Mouse (Mus musculus): Measurements from ENCODE around the gene Gstm2. TPM values are rescaled to one million over a fixed set of nuclear protein-coding genes. Genes with fewer than 3 reads are reported as not detected.
A peak's percentile ranks its signal among the peaks of the same experiment; 100 is the strongest.
"Not testable (repeated sequence)": the region's sequence is repeated elsewhere in the genome, so short reads cannot be mapped to it uniquely, and the experiment has no call there.

Gene Gstm2
- polyA plus RNA-seq, 1 experiment from 2014 or later = 6.2 TPM

- H3K4me3 ChIP-seq (replicated peaks; ENCODE audit: low read depth, low read length); H3K36me3 ChIP-seq (ENCODE audit: control insufficient read depth, insufficient read depth, low read length); H3K9me3 ChIP-seq (ENCODE audit: control insufficient read depth, low read length); ATAC-seq (ENCODE audit: low FRiP score, low TSS enrichment); H3K4me1 ChIP-seq (ENCODE audit: control insufficient read depth, insufficient read depth, low read length); H3K27ac ChIP-seq (replicated peaks; ENCODE audit: low read depth, low read length); H3K9ac ChIP-seq (replicated peaks; ENCODE audit: low read length); DNase-seq; H3K27me3 ChIP-seq (ENCODE audit: control insufficient read depth, insufficient read depth, low read length); H3K4me2 ChIP-seq (ENCODE audit: low read length): not testable (repeated sequence)
- WGBS = 87% methylated on average over 11 of the region's 11 CpGs
These were observed 34.2 kb upstream of the Gstm2 start for GRCm38 (mm10) chr3:108020351-108021022.

GRCm38 (mm10) chr3:108019226-108019625 lies 33.0 kb upstream of the Gstm2 start:
- not testable (repeated sequence) for ATAC-seq (ENCODE audit: low FRiP score, low TSS enrichment); H3K27ac ChIP-seq (replicated peaks; ENCODE audit: low read depth, low read length); DNase-seq; H3K36me3 ChIP-seq (ENCODE audit: control insufficient read depth, insufficient read depth, low read length); H3K9me3 ChIP-seq (ENCODE audit: control insufficient read depth, low read length); H3K9ac ChIP-seq (replicated peaks; ENCODE audit: low read length); H3K27me3 ChIP-seq (ENCODE audit: control insufficient read depth, insufficient read depth, low read length); H3K4me1 ChIP-seq (ENCODE audit: control insufficient read depth, insufficient read depth, low read length); H3K4me3 ChIP-seq (replicated peaks; ENCODE audit: low read depth, low read length); H3K4me2 ChIP-seq (ENCODE audit: low read length)
- WGBS = 69% methylated on average over 3 of the region's 3 CpGs

- Histone ChIP-seq H3K4me2 (ENCODE audit: low read length) (peak overlapping the region; percentile 80), H3K9ac (replicated peaks; ENCODE audit: low read length) (no peak overlapping the region), H3K27ac (replicated peaks; ENCODE audit: low read depth, low read length) (no peak overlapping the region), H3K9me3 (ENCODE audit: control insufficient read depth, low read length) (no peaks in the 10 kb centered on the region), H3K4me1 (ENCODE audit: control insufficient read depth, insufficient read depth, low read length) (peaks cover 6% of the 10 kb centered on the region; the same call in 1 of the 2 replicates), H3K4me3 (replicated peaks; ENCODE audit: low read depth, low read length) (peak overlapping the region; percentile 38), H3K36me3 (ENCODE audit: control insufficient read depth, insufficient read depth, low read length) (no peaks in the 10 kb centered on the region), H3K27me3 (ENCODE audit: control insufficient read depth, insufficient read depth, low read length) (no peaks in the 10 kb centered on the region)
- WGBS = 31% methylated on average over 14 of the region's 14 CpGs
- DNase-seq (no peak), ATAC-seq (ENCODE audit: low FRiP score, low TSS enrichment) (peak; percentile 7; the same call in 1 of the 2 replicates)
These were observed 32.1 kb upstream of the Gstm2 start for GRCm38 (mm10) chr3:108018190-108018820.

- peak; percentile 93 for DNase-seq
- H3K36me3 ChIP-seq (ENCODE audit: control insufficient read depth, insufficient read depth, low read length) = no peaks in the 10 kb centered on the region
- H3K9me3 ChIP-seq (ENCODE audit: control insufficient read depth, low read length) = no peaks in the 10 kb centered on the region
- WGBS = under 1% methylated on average over 31 of the region's 31 CpGs
- H3K27ac ChIP-seq (replicated peaks; ENCODE audit: low read depth, low read length) = peak within 1 kb of the TSS; percentile 49
- H3K4me2 ChIP-seq (ENCODE audit: low read length) = peak within 1 kb of the TSS; percentile 80
- ATAC-seq (ENCODE audit: low FRiP score, low TSS enrichment) = peak; percentile 90
- peak within 1 kb of the TSS; percentile 38 for H3K4me3 ChIP-seq (replicated peaks; ENCODE audit: low read depth, low read length)
- no peaks in the 10 kb centered on the region for H3K27me3 ChIP-seq (ENCODE audit: control insufficient read depth, insufficient read depth, low read length)
- peak within 1 kb of the TSS; percentile 45; the same call in 1 of the 2 replicates for H3K9ac ChIP-seq (replicated peaks; ENCODE audit: low read length)
- H3K4me1 ChIP-seq (ENCODE audit: control insufficient read depth, insufficient read depth, low read length) = peaks cover 6% of the 10 kb centered on the region; the same call in 1 of the 2 replicates
These were observed 31.4 kb upstream of the Gstm2 start, which contains the start of gene Gstm1 for GRCm38 (mm10) chr3:108017473-108018189. TSS of gene Gstm1 (minus strand) at chr3:108017973.

GRCm38 (mm10) chr3:108016468-108016867 lies 30.2 kb upstream of the Gstm2 start:
- not testable (repeated sequence) for H3K4me3 ChIP-seq (replicated peaks; ENCODE audit: low read depth, low read length); H3K9ac ChIP-seq (replicated peaks; ENCODE audit: low read length); H3K27me3 ChIP-seq (ENCODE audit: control insufficient read depth, insufficient read depth, low read length); ATAC-seq (ENCODE audit: low FRiP score, low TSS enrichment); DNase-seq; H3K36me3 ChIP-seq (ENCODE audit: control insufficient read depth, insufficient read depth, low read length); H3K27ac ChIP-seq (replicated peaks; ENCODE audit: low read depth, low read length); H3K9me3 ChIP-seq (ENCODE audit: control insufficient read depth, low read length)
- Histone ChIP-seq H3K4me1 (ENCODE audit: control insufficient read depth, insufficient read depth, low read length) (peaks cover 11% of the 10 kb centered on the region; the same call in 1 of the 2 replicates), H3K4me2 (ENCODE audit: low read length) (peak overlapping the region; percentile 80)
- WGBS = 87% methylated on average over 5 of the region's 5 CpGs

GRCm38 (mm10) chr3:108014974-108015346 lies 28.7 kb upstream of the Gstm2 start:
- no peak overlapping the region for H3K27ac ChIP-seq (replicated peaks; ENCODE audit: low read depth, low read length)
- DNase-seq (no peak), ATAC-seq (ENCODE audit: low FRiP score, low TSS enrichment) (no peak)
- 90% methylated on average over 2 of the region's 2 CpGs for WGBS
- H3K4me3 ChIP-seq (replicated peaks; ENCODE audit: low read depth, low read length) = no peak overlapping the region
- no peaks in the 10 kb centered on the region for H3K9me3 ChIP-seq (ENCODE audit: control insufficient read depth, low read length)
- H3K4me1 ChIP-seq (ENCODE audit: control insufficient read depth, insufficient read depth, low read length) = peaks cover 14% of the 10 kb centered on the region; the same call in 1 of the 2 replicates
- H3K36me3 ChIP-seq (ENCODE audit: control insufficient read depth, insufficient read depth, low read length) = no peaks in the 10 kb centered on the region
- H3K9ac ChIP-seq (replicated peaks; ENCODE audit: low read length) = no peak overlapping the region
- no peaks in the 10 kb centered on the region for H3K27me3 ChIP-seq (ENCODE audit: control insufficient read depth, insufficient read depth, low read length)
- no peak overlapping the region for H3K4me2 ChIP-seq (ENCODE audit: low read length)

- Histone ChIP-seq H3K36me3 (ENCODE audit: control insufficient read depth, insufficient read depth, low read length) (no peaks in the 10 kb centered on the region), H3K27me3 (ENCODE audit: control insufficient read depth, insufficient read depth, low read length) (no peaks in the 10 kb centered on the region), H3K4me1 (ENCODE audit: control insufficient read depth, insufficient read depth, low read length) (peaks cover 14% of the 10 kb centered on the region; the same call in 1 of the 2 replicates), H3K9me3 (ENCODE audit: control insufficient read depth, low read length) (no peaks in the 10 kb centered on the region), H3K27ac (replicated peaks; ENCODE audit: low read depth, low read length) (no peak overlapping the region), H3K4me2 (ENCODE audit: low read length) (no peak overlapping the region), H3K4me3 (replicated peaks; ENCODE audit: low read depth, low read length) (no peak overlapping the region), H3K9ac (replicated peaks; ENCODE audit: low read length) (no peak overlapping the region)
- 90% methylated on average over 8 of the region's 8 CpGs for WGBS
- DNase-seq (no peak), ATAC-seq (ENCODE audit: low FRiP score, low TSS enrichment) (no peak)
These were observed 28.1 kb upstream of the Gstm2 start for GRCm38 (mm10) chr3:108014098-108014973.

- no peak overlapping the region for H3K9ac ChIP-seq (replicated peaks; ENCODE audit: low read length)
- WGBS = 82% methylated on average over 4 of the region's 4 CpGs
- H3K9me3 ChIP-seq (ENCODE audit: control insufficient read depth, low read length) = no peaks in the 10 kb centered on the region
- peak; percentile 20 for DNase-seq
- H3K36me3 ChIP-seq (ENCODE audit: control insufficient read depth, insufficient read depth, low read length) = no peaks in the 10 kb centered on the region
- H3K27ac ChIP-seq (replicated peaks; ENCODE audit: low read depth, low read length) = no peak overlapping the region
- no peak overlapping the region for H3K4me2 ChIP-seq (ENCODE audit: low read length)
- no peak overlapping the region for H3K4me3 ChIP-seq (replicated peaks; ENCODE audit: low read depth, low read length)
- H3K27me3 ChIP-seq (ENCODE audit: control insufficient read depth, insufficient read depth, low read length) = no peaks in the 10 kb centered on the region
- no peak for ATAC-seq (ENCODE audit: low FRiP score, low TSS enrichment)
- H3K4me1 ChIP-seq (ENCODE audit: control insufficient read depth, insufficient read depth, low read length) = peaks cover 12% of the 10 kb centered on the region; the same call in 1 of the 2 replicates
These were observed 27.1 kb upstream of the Gstm2 start for GRCm38 (mm10) chr3:108013331-108013871.
